Mouse (Mus musculus): ENCODE data around the gene Eef1akmt4. TPM values are rescaled to one million over a fixed set of nuclear protein-coding genes. Genes with fewer than 3 reads are reported as not detected.

Eef1akmt4 gene
- polyA plus RNA-seq (2016; fragmentation: Nextera tagmentation; extraction: Ambion mirVana): 18.9 and 22.5 TPM in 2 replicates

- 2% methylated on average over 41 of the region's 41 CpGs for WGBS
- Histone ChIP-seq H3K36me3 (replicated peaks) (peaks cover 20% of the 10 kb centered on the region), H3K4me3 (replicated peaks) (peak within 1 kb of the TSS; percentile 84), H3K4me2 (peak within 1 kb of the TSS; percentile 85), H3K9me3 (no peaks in the 10 kb centered on the region), H3K27ac (peak within 1 kb of the TSS; percentile 92), H3K4me1 (peaks cover 25% of the 10 kb centered on the region), H3K9ac (peak within 1 kb of the TSS; percentile 88), H3K27me3 (no peaks in the 10 kb centered on the region)
- peak; percentile 96 for ATAC-seq (ENCODE audit: low FRiP score)
Observed at GRCm38 (mm10) chr16:20611357-20612227, at the start of gene Eef1akmt4, which contains the start of the genes Gm49333 and Alg3. Gene Eef1akmt4, plus strand, starts transcription at chr16:20611593. Gene Gm49333, plus strand, starts transcription at chr16:20611610. Gene Alg3, minus strand, starts transcription at chr16:20611735.

- Histone ChIP-seq H3K9ac (no peak overlapping the region), H3K27ac (no peak overlapping the region), H3K36me3 (replicated peaks) (peaks cover 32% of the 10 kb centered on the region), H3K4me3 (replicated peaks) (no peak overlapping the region), H3K4me2 (no peak overlapping the region), H3K9me3 (no peaks in the 10 kb centered on the region), H3K27me3 (no peaks in the 10 kb centered on the region), H3K4me1 (no peaks in the 10 kb centered on the region)
- ATAC-seq (ENCODE audit: low FRiP score): no peak
- 60% methylated on average over 1 of the region's 1 CpGs for WGBS
Observed at GRCm38 (mm10) chr16:20565075-20565474, 46.3 kb upstream of the Eef1akmt4 start.

- no peak within 1 kb of the TSS for H3K27ac ChIP-seq
- H3K36me3 ChIP-seq (replicated peaks): no peaks in the 10 kb centered on the region
- ATAC-seq (ENCODE audit: low FRiP score): peak; percentile 55
- H3K4me2 ChIP-seq: peak within 1 kb of the TSS; percentile 94
- peaks cover 26% of the 10 kb centered on the region for H3K4me1 ChIP-seq
- no peaks in the 10 kb centered on the region for H3K9me3 ChIP-seq
- peaks cover 65% of the 10 kb centered on the region for H3K27me3 ChIP-seq
- under 1% methylated on average over 24 of the region's 24 CpGs for WGBS
- H3K4me3 ChIP-seq (replicated peaks): peak within 1 kb of the TSS; percentile 55
- peak within 1 kb of the TSS; percentile 63 for H3K9ac ChIP-seq
Observed at GRCm38 (mm10) chr16:20589366-20589938, 21.9 kb upstream of the Eef1akmt4 start, which contains the start of gene Vwa5b2. Gene Vwa5b2, plus strand, starts transcription at chr16:20589471.

- Histone ChIP-seq H3K4me1 (peaks cover 26% of the 10 kb centered on the region), H3K9ac (peak overlapping the region; percentile 63), H3K4me3 (replicated peaks) (peak overlapping the region; percentile 55), H3K36me3 (replicated peaks) (no peaks in the 10 kb centered on the region), H3K9me3 (no peaks in the 10 kb centered on the region), H3K27ac (no peak overlapping the region), H3K27me3 (peaks cover 70% of the 10 kb centered on the region), H3K4me2 (peak overlapping the region; percentile 94)
- peak; percentile 78 for ATAC-seq (ENCODE audit: low FRiP score)
- under 1% methylated on average over 35 of the region's 39 CpGs for WGBS
Observed at GRCm38 (mm10) chr16:20589939-20590679, 21.3 kb upstream of the Eef1akmt4 start.

- Histone ChIP-seq H3K4me3 (replicated peaks) (peak overlapping the region; percentile 55), H3K27me3 (peaks cover 75% of the 10 kb centered on the region), H3K27ac (no peak overlapping the region), H3K4me2 (peak overlapping the region; percentile 94), H3K36me3 (replicated peaks) (no peaks in the 10 kb centered on the region), H3K9me3 (no peaks in the 10 kb centered on the region), H3K9ac (0 out of 2 replicates have a peak overlapping the region, but pooled peaks have one; percentile 63), H3K4me1 (peaks cover 26% of the 10 kb centered on the region)
- WGBS: 3% methylated on average over 17 of the region's 17 CpGs
- ATAC-seq (ENCODE audit: low FRiP score): no peak
Observed at GRCm38 (mm10) chr16:20590680-20591038, 20.7 kb upstream of the Eef1akmt4 start.

GRCm38 (mm10) chr16:20591076-20591705 is 20.2 kb upstream of the Eef1akmt4 start:
- H3K9me3 ChIP-seq: no peaks in the 10 kb centered on the region
- H3K4me2 ChIP-seq: peak overlapping the region; percentile 94
- H3K27me3 ChIP-seq: peaks cover 80% of the 10 kb centered on the region
- peaks cover 26% of the 10 kb centered on the region for H3K4me1 ChIP-seq
- H3K36me3 ChIP-seq (replicated peaks): no peaks in the 10 kb centered on the region
- peak; percentile 32; the same call in 1 of the 2 replicates for ATAC-seq (ENCODE audit: low FRiP score)
- no peak overlapping the region for H3K9ac ChIP-seq
- peak overlapping the region; percentile 55 for H3K4me3 ChIP-seq (replicated peaks)
- WGBS: 4% methylated on average over 48 of the region's 48 CpGs
- no peak overlapping the region for H3K27ac ChIP-seq

- WGBS: 85% methylated on average over 7 of the region's 7 CpGs
- H3K36me3 ChIP-seq (replicated peaks): no peaks in the 10 kb centered on the region
- peaks cover 57% of the 10 kb centered on the region for H3K27me3 ChIP-seq
- no peak for ATAC-seq (ENCODE audit: low FRiP score)
- peaks cover 15% of the 10 kb centered on the region for H3K4me1 ChIP-seq
- H3K9ac ChIP-seq: no peak overlapping the region
- no peak overlapping the region for H3K4me3 ChIP-seq (replicated peaks)
- H3K4me2 ChIP-seq: no peak overlapping the region
- H3K27ac ChIP-seq: no peak overlapping the region
- no peaks in the 10 kb centered on the region for H3K9me3 ChIP-seq
Observed at GRCm38 (mm10) chr16:20595060-20595673, 16.2 kb upstream of the Eef1akmt4 start.

- peaks cover 9% of the 10 kb centered on the region for H3K4me1 ChIP-seq
- no peak overlapping the region for H3K27ac ChIP-seq
- H3K9ac ChIP-seq: no peak overlapping the region
- no peaks in the 10 kb centered on the region for H3K9me3 ChIP-seq
- WGBS: 86% methylated on average over 4 of the region's 4 CpGs
- H3K36me3 ChIP-seq (replicated peaks): no peaks in the 10 kb centered on the region
- ATAC-seq (ENCODE audit: low FRiP score): no peak
- peaks cover 51% of the 10 kb centered on the region for H3K27me3 ChIP-seq
- no peak overlapping the region for H3K4me3 ChIP-seq (replicated peaks)
- no peak overlapping the region for H3K4me2 ChIP-seq
Observed at GRCm38 (mm10) chr16:20595737-20596136, 15.7 kb upstream of the Eef1akmt4 start.

- H3K4me1 ChIP-seq: no peaks in the 10 kb centered on the region
- ATAC-seq (ENCODE audit: low FRiP score): no peak
Observed at GRCm38 (mm10) chr16:20596687-20597441, 14.5 kb upstream of the Eef1akmt4 start.

GRCm38 (mm10) chr16:20600511-20600910 is 10.9 kb upstream of the Eef1akmt4 start:
- 84% methylated on average over 5 of the region's 5 CpGs for WGBS

More at GRCm38 (mm10) chr16:20596687-20597441, 14.5 kb upstream of the Eef1akmt4 start:
- no peak overlapping the region for H3K27ac ChIP-seq
- H3K27me3 ChIP-seq: peaks cover 40% of the 10 kb centered on the region
- H3K4me2 ChIP-seq: no peak overlapping the region
- no peaks in the 10 kb centered on the region for H3K9me3 ChIP-seq
- no peak overlapping the region for H3K9ac ChIP-seq
- H3K4me3 ChIP-seq (replicated peaks): no peak overlapping the region
- H3K36me3 ChIP-seq (replicated peaks): no peaks in the 10 kb centered on the region
- WGBS: 79% methylated on average over 7 of the region's 7 CpGs

GRCm38 (mm10) chr16:20604705-20605104 is 6.7 kb upstream of the Eef1akmt4 start:
- H3K9ac ChIP-seq: no peak overlapping the region
- no peak overlapping the region for H3K4me3 ChIP-seq (replicated peaks)
- WGBS: 70% methylated on average over 9 of the region's 9 CpGs

More at GRCm38 (mm10) chr16:20600511-20600910, 10.9 kb upstream of the Eef1akmt4 start:
- no peak for ATAC-seq (ENCODE audit: low FRiP score)
- no peaks in the 10 kb centered on the region for H3K9me3 ChIP-seq
- peaks cover 6% of the 10 kb centered on the region; the same call in 1 of the 2 replicates for H3K27me3 ChIP-seq
- no peaks in the 10 kb centered on the region for H3K4me1 ChIP-seq
- H3K4me3 ChIP-seq (replicated peaks): no peak overlapping the region
- H3K9ac ChIP-seq: no peak overlapping the region
- no peak overlapping the region for H3K27ac ChIP-seq
- H3K36me3 ChIP-seq (replicated peaks): peaks cover 19% of the 10 kb centered on the region
- H3K4me2 ChIP-seq: no peak overlapping the region

More at GRCm38 (mm10) chr16:20604705-20605104, 6.7 kb upstream of the Eef1akmt4 start:
- Histone ChIP-seq H3K9me3 (no peaks in the 10 kb centered on the region), H3K4me2 (no peak overlapping the region), H3K36me3 (replicated peaks) (peaks cover 47% of the 10 kb centered on the region), H3K27me3 (no peaks in the 10 kb centered on the region), H3K27ac (no peak overlapping the region), H3K4me1 (peaks cover 14% of the 10 kb centered on the region)
- no peak for ATAC-seq (ENCODE audit: low FRiP score)

Data from forebrain, embryonic 12.5 days (tissue).